Mouse (Mus musculus) thymus, postnatal 10 days (tissue): ENCODE results near the gene Olfr346.

Source experiments
- DNase-seq, 2 experiments: peaks; one replicate each; pipeline ENCODE4 v3.0.0; 2021; ENCODE audit warnings: low spot score in 2 of 2

Olfr346 gene

DNA sequence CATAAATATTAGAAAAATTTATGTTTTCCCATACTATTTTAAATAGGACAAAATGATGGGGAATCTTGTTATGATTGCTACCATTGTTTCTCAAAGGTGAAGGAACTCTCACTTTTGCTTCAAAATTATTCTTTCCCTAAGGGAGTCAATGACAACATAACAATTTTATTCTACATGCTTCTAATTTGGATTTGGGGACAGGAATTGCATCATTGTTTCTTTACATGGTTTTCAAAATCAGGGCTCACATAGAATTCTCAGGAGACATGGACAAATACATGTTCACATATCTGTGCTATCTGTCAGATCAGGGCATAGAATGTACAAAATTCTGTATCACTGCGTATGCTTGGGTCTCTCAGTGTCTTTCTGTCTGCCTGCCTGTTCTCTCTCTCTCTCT lies at the start of gene Olfr346:
Gene Olfr346 (plus strand): TSS at position 301 of the 400 bp plus-strand sequence.
- DNase-seq: no peak

DNA sequence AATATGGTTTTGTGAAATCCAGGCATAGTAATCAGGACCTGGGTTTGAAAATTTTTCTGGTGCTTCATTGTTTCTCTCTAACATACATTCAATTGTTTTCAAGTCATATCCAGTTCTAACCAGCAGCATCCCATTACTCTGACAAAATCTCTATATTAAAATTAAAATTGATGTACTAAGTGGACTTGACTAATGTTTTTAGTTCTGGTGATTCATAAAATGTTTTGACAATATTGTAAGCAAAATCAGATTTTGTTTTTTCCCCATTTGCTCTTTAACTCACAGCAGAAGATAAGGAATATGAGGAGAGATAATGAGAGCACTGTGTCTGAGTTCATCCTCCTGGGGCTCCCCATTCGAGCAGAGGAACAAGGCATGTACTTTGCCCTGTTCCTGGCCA lies 45.8 kb upstream of the Olfr346 start, which contains the start of gene Olfr345:
Gene Olfr345 (plus strand): TSS at position 301 of the 400 bp plus-strand sequence.
- no peak for DNase-seq

DNA sequence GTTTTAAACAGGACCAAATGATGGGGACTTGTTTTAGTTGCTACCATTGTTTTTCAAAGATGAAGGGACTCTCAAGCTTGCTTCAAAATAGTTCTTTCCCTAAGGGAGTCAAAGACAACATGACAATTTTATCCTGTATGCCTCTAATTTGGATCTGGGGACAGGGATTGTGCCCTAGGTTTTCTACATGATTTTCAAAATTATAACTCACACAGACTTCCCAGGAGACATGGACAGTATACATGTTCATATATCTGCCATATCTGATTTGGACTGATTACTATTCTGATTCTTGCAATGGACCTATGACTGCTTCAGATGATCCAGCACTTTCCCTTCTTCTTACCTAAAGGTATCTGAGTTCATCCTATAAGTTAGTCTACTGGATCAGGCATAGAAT lies 46.0 kb downstream of the Olfr346 start, which contains the start of gene Olfr347:
Gene Olfr347 (plus strand): TSS at position 301 of the 400 bp plus-strand sequence.
- no peak for DNase-seq

DNA sequence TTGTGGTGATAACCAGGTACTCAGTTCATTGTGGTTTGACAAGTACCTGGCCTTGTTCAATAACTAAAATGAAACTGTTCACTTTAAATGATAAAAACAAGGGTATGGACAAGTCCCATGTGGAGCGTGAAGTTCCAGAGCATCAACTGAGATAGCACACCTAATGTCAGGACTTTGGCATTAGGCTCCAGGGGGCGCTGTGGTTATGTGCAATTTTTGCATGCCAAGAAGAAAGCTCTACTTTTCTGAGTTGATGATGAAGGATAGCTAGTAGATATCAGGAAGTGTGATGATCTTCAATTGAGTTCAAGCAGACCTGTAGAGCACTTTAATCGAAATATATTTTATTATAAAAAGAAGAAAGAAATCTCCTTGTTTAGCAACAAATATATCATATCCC lies 50.6 kb downstream of the Olfr346 start:
- no peak for DNase-seq
